Comparison of ENCODE assay signal across 9 mouse cellular contexts in the genomic region with DNA sequence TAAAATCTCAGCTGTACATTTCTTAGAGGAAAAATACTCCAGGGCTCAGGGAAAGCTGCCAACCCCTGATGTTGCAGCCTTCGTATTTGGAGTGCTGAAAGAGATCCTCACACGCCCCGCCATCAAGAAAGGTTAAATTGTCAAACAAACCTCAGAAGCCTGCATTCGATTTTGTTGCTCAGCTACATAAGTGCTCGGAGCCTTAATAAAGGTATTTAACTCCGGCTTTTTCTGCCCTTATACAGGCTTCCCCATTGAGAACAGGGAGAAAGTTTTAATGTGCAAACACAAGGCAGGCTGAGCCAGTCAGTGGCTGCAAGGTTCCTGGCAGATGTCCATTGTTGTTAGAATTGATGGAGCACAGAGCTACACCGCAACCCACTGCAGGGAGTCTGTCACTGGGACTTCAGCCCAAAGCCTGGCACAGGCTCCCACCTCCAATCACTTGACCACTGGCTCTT.
A peak's percentile ranks its signal among the peaks of the same experiment; 100 is the strongest.
DNase-seq lines count a peak whose midpoint lies in the region; ATAC-seq lines count a peak whose summit lies in the region.
"Had no signal": no experiment of that assay in that cellular context is flagged by ENCODE, and none has a peak within 500 bp of the region (broad histone marks: within the 10 kb centered on the region; RNA-seq: fewer than 3 reads in every experiment).

No protein-coding gene starts in this region.

- no peaks in the 10 kb centered on the region for H3K9me3 ChIP-seq in heart, embryonic 13.5 days
- H3K9me3 ChIP-seq in hindbrain, embryonic 14.5 days (ENCODE audit: control insufficient read depth, low read length) = no peaks in the 10 kb centered on the region
- no peaks in the 10 kb centered on the region for H3K9me3 ChIP-seq in stomach, embryonic 15.5 days

- peak overlapping the region; percentile 24; the same call in 1 of the 2 replicates for H3K9ac ChIP-seq in heart, embryonic 13.5 days
- 0 out of 2 replicates have a peak overlapping the region, but pooled peaks have one; percentile 8 for H3K9ac ChIP-seq in hindbrain, embryonic 14.5 days
- no peak overlapping the region for H3K9ac ChIP-seq in stomach, embryonic 15.5 days

- H3K4me3 ChIP-seq in heart, embryonic 13.5 days = no peak overlapping the region
- no peak overlapping the region for H3K4me3 ChIP-seq in hindbrain, embryonic 14.5 days (replicated peaks; ENCODE audit: low read length)
- no peak overlapping the region for H3K4me3 ChIP-seq in stomach, embryonic 15.5 days (replicated peaks)

- peaks cover 52% of the 10 kb centered on the region for H3K4me1 ChIP-seq in heart, embryonic 13.5 days
- peaks cover 13% of the 10 kb centered on the region for H3K4me1 ChIP-seq in hindbrain, embryonic 14.5 days (replicated peaks; ENCODE audit: control insufficient read depth, insufficient read depth, low read length)
- H3K4me1 ChIP-seq in stomach, embryonic 15.5 days = peaks cover 19% of the 10 kb centered on the region

- H3K4me2 ChIP-seq in heart, embryonic 13.5 days = peak overlapping the region; percentile 51
- peak overlapping the region; percentile 29 for H3K4me2 ChIP-seq in hindbrain, embryonic 14.5 days (replicated peaks)
- H3K4me2 ChIP-seq in stomach, embryonic 15.5 days = peak overlapping the region; percentile 14; the same call in 1 of the 2 replicates

- peak overlapping the region; percentile 74 for H3K27ac ChIP-seq in heart, embryonic 13.5 days (replicated peaks)
- peak overlapping the region; percentile 66 for H3K27ac ChIP-seq in hindbrain, embryonic 14.5 days
- peak overlapping the region; percentile 80 for H3K27ac ChIP-seq in stomach, embryonic 15.5 days

- 36% methylated on average over 7 of the region's 7 CpGs for WGBS in heart, embryonic 13.5 days
- WGBS in hindbrain, embryonic 14.5 days = 18% methylated on average over 7 of the region's 7 CpGs
- 29% methylated on average over 7 of the region's 7 CpGs for WGBS in stomach, embryonic 15.5 days

- H3K36me3 ChIP-seq in heart, embryonic 13.5 days = no peaks in the 10 kb centered on the region
- no peaks in the 10 kb centered on the region for H3K36me3 ChIP-seq in hindbrain, embryonic 14.5 days (replicated peaks; ENCODE audit: control insufficient read depth, insufficient read depth)
- no peaks in the 10 kb centered on the region for H3K36me3 ChIP-seq in stomach, embryonic 15.5 days

- H3K27me3 ChIP-seq in heart, embryonic 13.5 days (replicated peaks) = no peaks in the 10 kb centered on the region
- H3K27me3 ChIP-seq in hindbrain, embryonic 14.5 days (ENCODE audit: control insufficient read depth, insufficient read depth, low read length) = no peaks in the 10 kb centered on the region
- H3K27me3 ChIP-seq in stomach, embryonic 15.5 days (replicated peaks) = no peaks in the 10 kb centered on the region

- ATAC-seq in heart, embryonic 13.5 days (ENCODE audit: extremely low read depth, insufficient number of reproducible peaks, low FRiP score, low TSS enrichment) = peak; percentile 37; the same call in 1 of the 2 replicates
- ATAC-seq in hindbrain, embryonic 14.5 days (ENCODE audit: low FRiP score) = peak; percentile 88
- peak; percentile 67; the same call in 1 of the 2 replicates for ATAC-seq in stomach, embryonic 15.5 days (ENCODE audit: insufficient read depth, low FRiP score, low read depth)

- DNase-seq in heart, adult 18-20 months = no peak
- peak; percentile 38 to 46 for DNase-seq in right cerebral cortex, postnatal 10 days (ENCODE audit: low spot score in 2 of 2)
- DNase-seq in right cerebral cortex, postnatal 36 days (ENCODE audit: low spot score in 2 of 2) = no peak
- DNase-seq in hindbrain, embryonic 14.5 days (ENCODE audit: low spot score) = peak; percentile 69
- no peak for DNase-seq in spleen, postnatal 14 days (ENCODE audit: low spot score in 2 of 2)
- DNase-seq in c-Kit-positive CD71-positive TER-119-positive erythroid progenitor cells, embryonic 14.5 days (ENCODE audit: low spot score) = no peak
- DNase-seq: thymus, postnatal 4 days had no signal

Comparison
In these comparisons a context has a peak if more than half of its experiments do, and no peak if none do; other contexts are left out.
1. DNase-seq: peak in right cerebral cortex, postnatal 10 days (2 of 2) and hindbrain, embryonic 14.5 days (single experiment); none in heart, adult 18-20 months (0 of 2), right cerebral cortex, postnatal 36 days (0 of 2), spleen, postnatal 14 days (0 of 2) and c-Kit-positive CD71-positive TER-119-positive erythroid progenitor cells, embryonic 14.5 days (single experiment).
2. ATAC-seq: peak in every context shown above with its lines; median percentile 88 in hindbrain, embryonic 14.5 days; 67 in stomach, embryonic 15.5 days; 37 in heart, embryonic 13.5 days.
3. Peak in every context shown above with its lines, with median percentiles within 50 percentile points of each other: H3K27ac ChIP-seq and H3K4me2 ChIP-seq.